Mouse (Mus musculus): ENCODE measurements around the gene Csk.

GRCm38 (mm10) chr9:57612587-57612986 lies 40.8 kb downstream of the Csk start:
- TF ChIP-seq CTCF (IDR thresholded peaks at IDR 0.05; ENCODE audit: insufficient read depth, low read depth, low read length) (no peak), POLR2A (IDR thresholded peaks at IDR 0.05; ENCODE audit: insufficient read depth, low read depth, low read length) (no peak)
